ENCODE assay signal across 27 mouse cellular contexts in genomic region chr7:64244371-64244770, GRCm38 (mm10). TPM values are rescaled to one million over a fixed set of nuclear protein-coding genes. Genes with fewer than 3 reads are reported as not detected.
A peak's percentile ranks its signal among the peaks of the same experiment; 100 is the strongest.
DNase-seq lines count a peak whose midpoint lies in the region; ATAC-seq and TF ChIP-seq lines count a peak whose summit lies in the region.
"Had no signal": no experiment of that assay in that cellular context is flagged by ENCODE, and none has a peak within 500 bp of the region (broad histone marks: within the 10 kb centered on the region; RNA-seq: fewer than 3 reads in every experiment).

No protein-coding gene starts in this region.

- no peak overlapping the region for H3K4me2 ChIP-seq in hindbrain, embryonic 14.5 days (replicated peaks)
- no peak overlapping the region for H3K4me2 ChIP-seq in hindbrain, postnatal 0 days (ENCODE audit: low read depth, low read length)
- no peak overlapping the region for H3K4me2 ChIP-seq in hindbrain, embryonic 16.5 days (ENCODE audit: low read length)
- H3K4me2 ChIP-seq in hindbrain, embryonic 12.5 days (replicated peaks), result no peak overlapping the region
- no peak overlapping the region for H3K4me2 ChIP-seq in neural tube, embryonic 13.5 days
- H3K4me2 ChIP-seq: embryonic facial prominence, embryonic 12.5 days; forebrain, embryonic 12.5 days had no signal

- no peaks in the 10 kb centered on the region for H3K36me3 ChIP-seq in hindbrain, embryonic 14.5 days (replicated peaks; ENCODE audit: control insufficient read depth, insufficient read depth)
- no peaks in the 10 kb centered on the region for H3K36me3 ChIP-seq in hindbrain, postnatal 0 days (ENCODE audit: insufficient read depth, low read length)
- H3K36me3 ChIP-seq in hindbrain, embryonic 16.5 days (ENCODE audit: control insufficient read depth, insufficient read depth, low read length), result no peaks in the 10 kb centered on the region
- no peaks in the 10 kb centered on the region for H3K36me3 ChIP-seq in hindbrain, embryonic 12.5 days
- H3K36me3 ChIP-seq in neural tube, embryonic 13.5 days, result no peaks in the 10 kb centered on the region
- H3K36me3 ChIP-seq: embryonic facial prominence, embryonic 10.5 days; embryonic facial prominence, embryonic 12.5 days; forebrain, embryonic 10.5 days; forebrain, embryonic 12.5 days; G1E had no signal

- H3K4me1 ChIP-seq in hindbrain, embryonic 14.5 days (replicated peaks; ENCODE audit: control insufficient read depth, insufficient read depth, low read length), result no peaks in the 10 kb centered on the region
- no peaks in the 10 kb centered on the region for H3K4me1 ChIP-seq in hindbrain, postnatal 0 days (ENCODE audit: insufficient read depth, low read length)
- no peaks in the 10 kb centered on the region for H3K4me1 ChIP-seq in hindbrain, embryonic 16.5 days (ENCODE audit: control insufficient read depth, insufficient read depth, low read depth, low read length)
- H3K4me1 ChIP-seq in hindbrain, embryonic 12.5 days, result no peaks in the 10 kb centered on the region
- no peaks in the 10 kb centered on the region for H3K4me1 ChIP-seq in neural tube, embryonic 13.5 days (replicated peaks)
- H3K4me1 ChIP-seq: forebrain, embryonic 10.5 days had no signal

- H3K9me3 ChIP-seq in hindbrain, embryonic 14.5 days (ENCODE audit: control insufficient read depth, low read length), result no peaks in the 10 kb centered on the region
- no peaks in the 10 kb centered on the region for H3K9me3 ChIP-seq in hindbrain, postnatal 0 days (ENCODE audit: low read length)
- H3K9me3 ChIP-seq in hindbrain, embryonic 16.5 days (ENCODE audit: control insufficient read depth, low read length), result no peaks in the 10 kb centered on the region
- H3K9me3 ChIP-seq in hindbrain, embryonic 12.5 days (replicated peaks), result no peaks in the 10 kb centered on the region
- H3K9me3 ChIP-seq in neural tube, embryonic 13.5 days, result no peaks in the 10 kb centered on the region
- H3K9me3 ChIP-seq: embryonic facial prominence, embryonic 10.5 days; embryonic facial prominence, embryonic 12.5 days; forebrain, embryonic 10.5 days; forebrain, embryonic 12.5 days; G1E had no signal

- no peak for DNase-seq in hindbrain, embryonic 14.5 days (ENCODE audit: low spot score)
- no peak for DNase-seq in hindbrain, postnatal 0 days (ENCODE audit: low spot score)
- DNase-seq in neural tube, embryonic 10.5 days (ENCODE audit: extremely low spot score, low spot score), result no peak
- DNase-seq: adrenal gland, adult 8-10 months; adrenal gland, postnatal 14 days; adrenal gland, postnatal 36 days; B cell, adult 2 months; cerebellum, adult 11-12 months; cerebellum, adult 2 months; cerebellum, adult 9-10 months; cerebellum, postnatal 10 days; cerebellum, postnatal 25 days had no signal

- H3K9ac ChIP-seq in hindbrain, embryonic 14.5 days, result no peak overlapping the region
- H3K9ac ChIP-seq in hindbrain, postnatal 0 days (replicated peaks; ENCODE audit: low read length), result no peak overlapping the region
- no peak overlapping the region for H3K9ac ChIP-seq in hindbrain, embryonic 16.5 days (ENCODE audit: low read depth, low read length)
- no peak overlapping the region for H3K9ac ChIP-seq in hindbrain, embryonic 12.5 days
- H3K9ac ChIP-seq in neural tube, embryonic 13.5 days, result no peak overlapping the region
- H3K9ac ChIP-seq: embryonic facial prominence, embryonic 12.5 days; forebrain, embryonic 12.5 days had no signal

- no peak for TF ChIP-seq CTCF in hindbrain, postnatal 0 days (IDR thresholded peaks at IDR 0.05; ENCODE audit: low read depth)

- H3K27me3 ChIP-seq in hindbrain, embryonic 14.5 days (ENCODE audit: control insufficient read depth, insufficient read depth, low read length), result no peaks in the 10 kb centered on the region
- no peaks in the 10 kb centered on the region for H3K27me3 ChIP-seq in hindbrain, postnatal 0 days (ENCODE audit: insufficient read depth, low read length)
- H3K27me3 ChIP-seq in hindbrain, embryonic 16.5 days (replicated peaks; ENCODE audit: control insufficient read depth, insufficient read depth, low read length), result no peaks in the 10 kb centered on the region
- H3K27me3 ChIP-seq in hindbrain, embryonic 12.5 days, result no peaks in the 10 kb centered on the region
- no peaks in the 10 kb centered on the region for H3K27me3 ChIP-seq in neural tube, embryonic 13.5 days
- H3K27me3 ChIP-seq: CH12.LX; embryonic facial prominence, embryonic 12.5 days; forebrain, embryonic 12.5 days; Patski had no signal

- no peak overlapping the region for H3K27ac ChIP-seq in hindbrain, embryonic 14.5 days
- H3K27ac ChIP-seq in hindbrain, postnatal 0 days, result no peak overlapping the region
- no peak overlapping the region for H3K27ac ChIP-seq in hindbrain, embryonic 16.5 days (ENCODE audit: low read depth, low read length)
- no peak overlapping the region for H3K27ac ChIP-seq in hindbrain, embryonic 12.5 days
- H3K27ac ChIP-seq in neural tube, embryonic 13.5 days (replicated peaks), result no peak overlapping the region
- H3K27ac ChIP-seq: embryonic facial prominence, embryonic 10.5 days; embryonic facial prominence, embryonic 12.5 days; forebrain, embryonic 10.5 days; forebrain, embryonic 12.5 days had no signal

- H3K4me3 ChIP-seq in hindbrain, embryonic 14.5 days (replicated peaks; ENCODE audit: low read length), result no peak overlapping the region
- no peak overlapping the region for H3K4me3 ChIP-seq in hindbrain, postnatal 0 days (ENCODE audit: low read length)
- no peak overlapping the region for H3K4me3 ChIP-seq in hindbrain, embryonic 16.5 days (ENCODE audit: low read length)
- no peak overlapping the region for H3K4me3 ChIP-seq in hindbrain, embryonic 12.5 days
- no peak overlapping the region for H3K4me3 ChIP-seq in neural tube, embryonic 13.5 days
- H3K4me3 ChIP-seq: embryonic facial prominence, embryonic 10.5 days; embryonic facial prominence, embryonic 12.5 days; erythroblast, embryonic 14.5 days; forebrain, embryonic 10.5 days; forebrain, embryonic 12.5 days had no signal

- 79% methylated on average over 6 of the region's 6 CpGs for WGBS in hindbrain, embryonic 14.5 days
- 81% methylated on average over 6 of the region's 6 CpGs for WGBS in hindbrain, postnatal 0 days
- 72% methylated on average over 6 of the region's 6 CpGs for WGBS in hindbrain, embryonic 16.5 days
- 93% methylated on average over 6 of the region's 6 CpGs for WGBS in hindbrain, embryonic 12.5 days
- WGBS in neural tube, embryonic 13.5 days, result 65% methylated on average over 6 of the region's 6 CpGs

- peak; percentile 66 for ATAC-seq in hindbrain, embryonic 14.5 days (ENCODE audit: low FRiP score)
- ATAC-seq in hindbrain, postnatal 0 days, result no peak
- ATAC-seq in hindbrain, embryonic 16.5 days, result peak; percentile 56; the same call in 1 of the 2 replicates
- ATAC-seq in hindbrain, embryonic 12.5 days (ENCODE audit: low FRiP score), result no peak
- ATAC-seq in neural tube, embryonic 13.5 days (ENCODE audit: low read depth), result peak; percentile 61; the same call in 1 of the 2 replicates
- no peak for ATAC-seq in erythroblast, adult 5-6 weeks (replicated peaks; ENCODE audit: low FRiP score, poor library complexity, severe bottlenecking)
- ATAC-seq: activated CD4-positive, CD25-positive, alpha-beta regulatory T cell, adult 4 months; CD4-positive, CD25-positive, alpha-beta regulatory T cell, adult 4 months; forebrain, embryonic 14.5 days; Patski had no signal

RNA-seq across cellular contexts. Expression of gene Mtmr10, which starts 43.1 kb away (rescaled TPM):
- 15.0 and 15.4 TPM in 2 replicates for polyA plus RNA-seq in hindbrain, embryonic 14.5 days (2014; fragmentation: Nextera tagmentation; extraction: Ambion mirVana)
- 11.7 and 14.5 TPM in 2 replicates for total RNA-seq in hindbrain, postnatal 0 days (2014; rRNA removed)
- 9.5 and 10.5 TPM in 2 replicates for polyA plus RNA-seq in hindbrain, postnatal 0 days (2015; fragmentation: Nextera tagmentation; extraction: Ambion mirVana)
- 10.4 and 12.2 TPM in 2 replicates for polyA plus RNA-seq in hindbrain, embryonic 16.5 days (2015; fragmentation: Nextera tagmentation; extraction: Ambion mirVana)
- 14.7 and 15.6 TPM in 2 replicates for polyA plus RNA-seq in hindbrain, embryonic 12.5 days (2016; fragmentation: Nextera tagmentation; extraction: Ambion mirVana)
- polyA plus RNA-seq in neural tube, embryonic 13.5 days (2015; fragmentation: Nextera tagmentation; extraction: Ambion mirVana), result 11.2 and 11.5 TPM in 2 replicates
- 1.3 TPM in 1 of 2 replicates, not detected in the other for total RNA-seq in erythroblast, adult 5-6 weeks (2015; ENCODE audit: low replicate concordance)
- 2.2 and 2.6 TPM in 2 replicates for total RNA-seq in erythroblast, adult 5-6 weeks (2017; ENCODE audit: low replicate concordance)

Comparison
In these comparisons a context has a peak if more than half of its experiments do, and no peak if none do; other contexts are left out.
1. ATAC-seq: peak in hindbrain, embryonic 14.5 days (single experiment), hindbrain, embryonic 16.5 days (single experiment) and neural tube, embryonic 13.5 days (single experiment); none in hindbrain, postnatal 0 days (single experiment), hindbrain, embryonic 12.5 days (single experiment) and erythroblast, adult 5-6 weeks (single experiment).